Comparison of ENCODE assay signal across 25 mouse cellular contexts in genomic region chr13:93128111-93128860, GRCm38 (mm10). TPM values are rescaled to one million over a fixed set of nuclear protein-coding genes. Genes with fewer than 3 reads are reported as not detected.
DNase-seq lines count a peak whose midpoint lies in the region; ATAC-seq and TF ChIP-seq lines count a peak whose summit lies in the region.
"Had no signal": no experiment of that assay in that cellular context is flagged by ENCODE, and none has a peak within 500 bp of the region (broad histone marks: within the 10 kb centered on the region; RNA-seq: fewer than 3 reads in every experiment).

No protein-coding gene starts in this region.

- no peak for ATAC-seq in neural tube, embryonic 13.5 days (ENCODE audit: low read depth)
- ATAC-seq in midbrain, postnatal 0 days (ENCODE audit: low FRiP score) = peak; percentile 73; the same call in 1 of the 2 replicates
- ATAC-seq: activated CD4-positive, CD25-positive, alpha-beta regulatory T cell, adult 4 months; liver, postnatal 0 days had no signal

- peak overlapping the region; percentile 56 for H3K27ac ChIP-seq in gastrocnemius, adult 2 months
- peak overlapping the region; percentile 15; the same call in 1 of the 2 replicates for H3K27ac ChIP-seq in neural tube, embryonic 13.5 days (replicated peaks)
- H3K27ac ChIP-seq in midbrain, postnatal 0 days (ENCODE audit: low read depth, low read length) = peak overlapping the region; percentile 0; the same call in 1 of the 2 replicates
- H3K27ac ChIP-seq: embryonic facial prominence, embryonic 10.5 days; forebrain, embryonic 12.5 days; kidney, postnatal 0 days; stomach, postnatal 0 days had no signal

- DNase-seq in gastrocnemius, adult 2 months = no peak
- DNase-seq in gastrocnemius, postnatal 4 days (ENCODE audit: low spot score in 2 of 2) = no peak
- no peak for DNase-seq in neural tube, embryonic 10.5 days (ENCODE audit: extremely low spot score, low spot score)
- DNase-seq in midbrain, postnatal 0 days (ENCODE audit: low spot score) = peak; percentile 22
- no peak for DNase-seq in kidney, adult 18-20 months
- DNase-seq in left cerebral cortex, postnatal 10 days (ENCODE audit: extremely low spot score in 1 of 2, low spot score in 2 of 2) = no peak
- DNase-seq: adrenal gland, postnatal 10 days; cerebellum, adult 11-12 months; cerebellum, postnatal 14 days; gastrocnemius, postnatal 36 days; heart, postnatal 10 days; kidney, adult 11 months; layer of hippocampus, postnatal 36 days; liver, postnatal 0 days; lung, postnatal 10 days; right cerebral cortex, postnatal 4 days had no signal

- H3K27me3 ChIP-seq in neural tube, embryonic 13.5 days = no peaks in the 10 kb centered on the region
- no peaks in the 10 kb centered on the region for H3K27me3 ChIP-seq in midbrain, postnatal 0 days (ENCODE audit: insufficient read depth, low read length)
- H3K27me3 ChIP-seq: forebrain, embryonic 12.5 days had no signal

- H3K9me3 ChIP-seq in neural tube, embryonic 13.5 days = no peaks in the 10 kb centered on the region
- no peaks in the 10 kb centered on the region for H3K9me3 ChIP-seq in midbrain, postnatal 0 days (ENCODE audit: low read length)
- H3K9me3 ChIP-seq: embryonic facial prominence, embryonic 10.5 days; forebrain, embryonic 12.5 days; G1E had no signal

- intact Hi-C loops in gastrocnemius, adult 2 months (cut with DNase I) = no loop called here
- intact Hi-C loops in left cerebral cortex, postnatal 10 days (cut with DNase I) = no loop called here

- H3K4me3 ChIP-seq in gastrocnemius, adult 2 months = peak overlapping the region; percentile 17; the same call in 1 of the 2 replicates
- no peak overlapping the region for H3K4me3 ChIP-seq in neural tube, embryonic 13.5 days
- no peak overlapping the region for H3K4me3 ChIP-seq in midbrain, postnatal 0 days (ENCODE audit: low read depth, low read length)
- H3K4me3 ChIP-seq: embryonic facial prominence, embryonic 10.5 days; forebrain, embryonic 12.5 days had no signal

- WGBS in neural tube, embryonic 13.5 days = 69% methylated on average over 8 of the region's 8 CpGs
- WGBS in midbrain, postnatal 0 days = 53% methylated on average over 8 of the region's 8 CpGs

- H3K4me2 ChIP-seq in neural tube, embryonic 13.5 days = no peak overlapping the region
- no peak overlapping the region for H3K4me2 ChIP-seq in midbrain, postnatal 0 days (ENCODE audit: low read depth, low read length, poor library complexity, severe bottlenecking)
- H3K4me2 ChIP-seq: forebrain, embryonic 12.5 days; heart, embryonic 11.5 days had no signal

- no peaks in the 10 kb centered on the region for H3K4me1 ChIP-seq in neural tube, embryonic 13.5 days (replicated peaks)
- no peaks in the 10 kb centered on the region for H3K4me1 ChIP-seq in midbrain, postnatal 0 days (ENCODE audit: insufficient read depth, low read length)

- no peak overlapping the region for H3K9ac ChIP-seq in neural tube, embryonic 13.5 days
- H3K9ac ChIP-seq in midbrain, postnatal 0 days (replicated peaks; ENCODE audit: low read length, poor library complexity, severe bottlenecking) = no peak overlapping the region
- H3K9ac ChIP-seq: forebrain, embryonic 12.5 days; liver, postnatal 0 days had no signal

- H3K36me3 ChIP-seq in neural tube, embryonic 13.5 days = no peaks in the 10 kb centered on the region
- no peaks in the 10 kb centered on the region for H3K36me3 ChIP-seq in midbrain, postnatal 0 days (ENCODE audit: insufficient read depth, low read length)
- H3K36me3 ChIP-seq: embryonic facial prominence, embryonic 10.5 days; forebrain, embryonic 12.5 days; G1E had no signal

- no peak for TF ChIP-seq CTCF in gastrocnemius, adult 2 months (IDR thresholded peaks at IDR 0.05)
- TF ChIP-seq CTCF in midbrain, postnatal 0 days (IDR thresholded peaks at IDR 0.05) = no peak

RNA-seq across cellular contexts. Expression of gene Cmya5, which starts 16.2 kb away (rescaled TPM):
- total RNA-seq in gastrocnemius, adult 2 months (2021) = 1,000 to 10,000 TPM; 1,090 to 1,382 TPM
- 100 to 1,000 TPM; 272 to 277 TPM for total RNA-seq in gastrocnemius, postnatal 4 days (2021)
- 0.11 and 0.14 TPM in 2 replicates for polyA plus RNA-seq in neural tube, embryonic 13.5 days (2015; fragmentation: Nextera tagmentation; extraction: Ambion mirVana)
- total RNA-seq in midbrain, postnatal 0 days (2014; rRNA removed) = 0.71 and 0.90 TPM in 2 replicates
- 0.10 and 0.16 TPM in 2 replicates for polyA plus RNA-seq in midbrain, postnatal 0 days (2015; fragmentation: Nextera tagmentation; extraction: Ambion mirVana)
- 1 to 10 TPM; 1.4 to 2.0 TPM for total RNA-seq in left cerebral cortex, postnatal 10 days (2021)
- total RNA-seq: megakaryocyte progenitor cell, adult 5-6 weeks had no signal
- polyA plus RNA-seq: G1E had no signal

Comparison
In these comparisons a context has a peak if more than half of its experiments do, and no peak if none do; other contexts are left out.
1. H3K27ac ChIP-seq: peak in every context shown above with its lines; median percentile 56 in gastrocnemius, adult 2 months; 15 in neural tube, embryonic 13.5 days; 0 in midbrain, postnatal 0 days.
2. RNA of gene Cmya5, which starts 16.2 kb away (total RNA-seq): 1,090 to 1,382 TPM in gastrocnemius, adult 2 months and 272 to 277 TPM in gastrocnemius, postnatal 4 days; 1.4 to 2.0 TPM in left cerebral cortex, postnatal 10 days and 0.71 to 0.90 TPM in midbrain, postnatal 0 days; every median in the first group is over 10 times any median in the second.